Mouse (Mus musculus): ENCODE measurements at regions not wholly inside any gene's neighbourhood (a gene's known extent, or its start where the extent isn't known, plus 50 kb on each side); places are given as distances from the start of the nearest gene placed in this dataset.

DNA sequence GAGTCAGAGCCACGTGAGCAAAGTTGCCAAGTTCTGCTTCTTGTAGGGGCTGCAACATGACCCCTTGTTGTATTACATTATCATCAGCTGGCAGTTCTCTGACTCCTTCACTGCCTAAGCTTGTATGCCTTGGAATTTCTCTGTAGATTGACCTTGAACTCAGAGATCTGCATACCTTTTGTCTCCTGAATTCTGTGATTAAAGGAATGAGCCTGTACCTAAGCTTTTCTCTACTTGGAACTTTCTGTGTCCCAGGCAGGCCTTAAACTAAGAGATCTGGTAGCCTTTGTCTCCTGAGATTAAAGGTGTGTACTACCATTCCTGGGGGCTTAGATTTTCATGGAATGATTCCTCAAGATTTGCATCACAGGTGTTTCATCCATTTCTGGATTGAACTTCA, 544.8 kb upstream of the Tpk1 start:
- no peak for TF ChIP-seq CTCF (conservative IDR thresholded peaks at IDR 0.05)
- no peak overlapping the region for H3K27ac ChIP-seq
- DNase-seq (ENCODE audit: low spot score in 2 of 2): no peak
- H3K4me3 ChIP-seq: no peak overlapping the region

GRCm38 (mm10) chr6:44204477-44204876, 538.4 kb upstream of the Tpk1 start:
- no peak for TF ChIP-seq CTCF (conservative IDR thresholded peaks at IDR 0.05)
- no peak overlapping the region for H3K4me3 ChIP-seq
- DNase-seq (ENCODE audit: low spot score in 2 of 2): no peak
- no peak overlapping the region for H3K27ac ChIP-seq

DNA sequence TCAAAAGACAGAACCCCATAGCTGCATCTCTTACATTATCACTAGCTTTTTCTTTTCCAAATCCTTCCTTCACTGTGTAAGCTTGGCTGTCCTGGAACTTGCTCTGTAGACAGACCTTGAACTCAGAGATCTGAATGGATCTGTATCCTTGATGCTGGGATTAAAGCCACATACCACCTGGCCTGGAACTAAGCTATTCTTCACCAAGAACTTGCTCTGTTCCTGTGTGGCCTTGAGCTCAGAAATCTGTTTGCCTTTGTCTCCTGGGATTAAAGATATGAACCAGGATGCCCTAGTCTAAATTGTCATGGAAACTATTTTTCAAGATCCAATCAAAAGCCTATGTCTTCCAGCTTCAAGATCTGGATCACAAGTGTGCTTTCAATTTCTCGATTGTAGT, 537.8 kb upstream of the Tpk1 start:
- no peak for TF ChIP-seq CTCF (conservative IDR thresholded peaks at IDR 0.05)
- Histone ChIP-seq H3K27ac (no peak overlapping the region), H3K4me3 (no peak overlapping the region)
- no peak for DNase-seq (ENCODE audit: low spot score in 2 of 2)

DNA sequence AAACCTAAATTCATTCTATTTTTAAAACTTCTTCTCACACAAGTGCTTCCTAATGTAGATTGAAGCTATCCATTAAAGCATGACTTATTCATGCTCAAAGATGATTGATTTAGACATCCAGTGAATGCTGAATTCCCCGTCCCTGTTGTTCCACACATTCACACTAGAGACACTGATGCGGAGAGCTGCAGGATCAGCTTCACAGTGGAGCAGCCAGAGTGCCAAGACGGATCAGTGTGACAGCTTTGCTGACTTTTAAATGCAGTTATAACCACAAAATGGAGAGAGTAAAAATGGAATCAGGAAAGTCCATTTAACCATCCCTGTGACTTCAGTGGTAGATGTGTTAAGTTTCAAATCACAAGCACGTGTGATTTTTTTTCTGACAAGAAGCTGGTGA, 513.8 kb upstream of the Tpk1 start:
- DNase-seq (ENCODE audit: low spot score in 2 of 2): peak in 1 of 2 experiments; percentile 2
- TF ChIP-seq CTCF (conservative IDR thresholded peaks at IDR 0.05): peak; percentile 45
- Histone ChIP-seq H3K27ac (no peak overlapping the region), H3K4me3 (no peak overlapping the region; the same call in 1 of the 2 replicates)
